Mouse (Mus musculus): ENCODE results near the gene Arrb2. TPM values are rescaled to one million over a fixed set of nuclear protein-coding genes. Genes with fewer than 3 reads are reported as not detected.

The Arrb2 gene
- polyA plus RNA-seq, 1 experiment from 2014 or later, result 30.3 TPM

- 92% methylated on average over 3 of the region's 3 CpGs for WGBS
- no peaks in the 10 kb centered on the region for H3K9me3 ChIP-seq (ENCODE audit: control insufficient read depth, low read length)
Measured at GRCm38 (mm10) chr11:70489138-70489537, 56.7 kb downstream of the Arrb2 start.

GRCm38 (mm10) chr11:70489684-70490083, 57.2 kb downstream of the Arrb2 start:
- WGBS, result 91% methylated on average over 6 of the region's 6 CpGs
- no peaks in the 10 kb centered on the region for H3K9me3 ChIP-seq (ENCODE audit: control insufficient read depth, low read length)
- no peaks in the 10 kb centered on the region for H3K27me3 ChIP-seq (ENCODE audit: control insufficient read depth, insufficient read depth, low read length)
- DNase-seq (ENCODE audit: low spot score) (no peak), ATAC-seq (ENCODE audit: insufficient number of reproducible peaks, low FRiP score, low TSS enrichment, low read depth) (no peak)
- H3K4me3 ChIP-seq (ENCODE audit: low read depth, low read length), result no peak overlapping the region
- no peak overlapping the region for H3K4me2 ChIP-seq (ENCODE audit: low read depth, severe bottlenecking)
- H3K9ac ChIP-seq (ENCODE audit: low read length), result no peak overlapping the region
- H3K36me3 ChIP-seq (ENCODE audit: control insufficient read depth, insufficient read depth, low read length), result no peaks in the 10 kb centered on the region
- no peaks in the 10 kb centered on the region for H3K4me1 ChIP-seq (ENCODE audit: control insufficient read depth, insufficient read depth, low read length)
- no peak overlapping the region for H3K27ac ChIP-seq (replicated peaks; ENCODE audit: low read depth, low read length)

More at GRCm38 (mm10) chr11:70489138-70489537, 56.7 kb downstream of the Arrb2 start:
- Histone ChIP-seq H3K4me1 (ENCODE audit: control insufficient read depth, insufficient read depth, low read length) (no peaks in the 10 kb centered on the region), H3K27me3 (ENCODE audit: control insufficient read depth, insufficient read depth, low read length) (no peaks in the 10 kb centered on the region), H3K27ac (replicated peaks; ENCODE audit: low read depth, low read length) (no peak overlapping the region), H3K9ac (ENCODE audit: low read length) (no peak overlapping the region), H3K4me3 (ENCODE audit: low read depth, low read length) (no peak overlapping the region), H3K36me3 (ENCODE audit: control insufficient read depth, insufficient read depth, low read length) (no peaks in the 10 kb centered on the region), H3K4me2 (ENCODE audit: low read depth, severe bottlenecking) (no peak overlapping the region)
- ATAC-seq (ENCODE audit: insufficient number of reproducible peaks, low FRiP score, low TSS enrichment, low read depth) (no peak), DNase-seq (ENCODE audit: low spot score) (no peak)

Small RNA genes lying within 50 kb of the gene (microRNA-seq; reads per million reads assigned to microRNA genes)
- gene Mir7115, result not detected

Other genes with a start within 250 kb of the Arrb2 start
- gene Slc16a11, start 219.9 kb upstream of the Arrb2 start, polyA plus RNA-seq (2014; fragmentation: Nextera tagmentation; extraction: Ambion mirVana), result 0.21 and 0.67 TPM in 2 replicates
- gene Slc16a13, start 211.6 kb upstream of the Arrb2 start, polyA plus RNA-seq (2014; fragmentation: Nextera tagmentation; extraction: Ambion mirVana), result 17.0 and 17.8 TPM in 2 replicates
- 7.3 and 7.5 TPM in 2 replicates for gene Bcl6b, start 202.8 kb upstream of the Arrb2 start, polyA plus RNA-seq (2014; fragmentation: Nextera tagmentation; extraction: Ambion mirVana)
- gene 0610010K14Rik, start 194.7 kb upstream of the Arrb2 start, polyA plus RNA-seq (2014; fragmentation: Nextera tagmentation; extraction: Ambion mirVana), result 216 and 218 TPM in 2 replicates
- 8.2 and 10.5 TPM in 2 replicates for gene Gm21988, start 192.8 kb upstream of the Arrb2 start, polyA plus RNA-seq (2014; fragmentation: Nextera tagmentation; extraction: Ambion mirVana)
- gene Rnasek, start 192.8 kb upstream of the Arrb2 start, polyA plus RNA-seq (2014; fragmentation: Nextera tagmentation; extraction: Ambion mirVana), result 94.1 and 94.6 TPM in 2 replicates
- 3.3 and 3.6 TPM in 2 replicates for gene Alox12, start 177.3 kb upstream of the Arrb2 start, polyA plus RNA-seq (2014; fragmentation: Nextera tagmentation; extraction: Ambion mirVana)
- gene Alox12e, start 110.0 kb upstream of the Arrb2 start, polyA plus RNA-seq (2014; fragmentation: Nextera tagmentation; extraction: Ambion mirVana), result not detected in 2 replicates
- 0.20 TPM in 1 of 2 replicates, not detected in the other for gene Alox15, start 80.6 kb upstream of the Arrb2 start, polyA plus RNA-seq (2014; fragmentation: Nextera tagmentation; extraction: Ambion mirVana)
- gene Pelp1, start 22.6 kb upstream of the Arrb2 start, polyA plus RNA-seq (2014; fragmentation: Nextera tagmentation; extraction: Ambion mirVana), result 45.2 and 50.8 TPM in 2 replicates
- 46.5 and 50.1 TPM in 2 replicates for gene Med11, start 19.3 kb downstream of the Arrb2 start, polyA plus RNA-seq (2014; fragmentation: Nextera tagmentation; extraction: Ambion mirVana)
- 0.15 and 0.41 TPM in 2 replicates for gene Zmynd15, start 26.8 kb downstream of the Arrb2 start, polyA plus RNA-seq (2014; fragmentation: Nextera tagmentation; extraction: Ambion mirVana)
- gene Cxcl16, start 27.3 kb downstream of the Arrb2 start, polyA plus RNA-seq (2014; fragmentation: Nextera tagmentation; extraction: Ambion mirVana), result 1.0 and 1.4 TPM in 2 replicates
- gene Tm4sf5, start 72.6 kb downstream of the Arrb2 start, polyA plus RNA-seq (2014; fragmentation: Nextera tagmentation; extraction: Ambion mirVana), result 0.49 and 0.64 TPM in 2 replicates
- gene Vmo1, start 82.0 kb downstream of the Arrb2 start, polyA plus RNA-seq (2014; fragmentation: Nextera tagmentation; extraction: Ambion mirVana), result 0.55 TPM in 1 of 2 replicates, not detected in the other
- 0.39 and 0.50 TPM in 2 replicates for gene Gltpd2, start 86.6 kb downstream of the Arrb2 start, polyA plus RNA-seq (2014; fragmentation: Nextera tagmentation; extraction: Ambion mirVana)
- 964 and 999 TPM in 2 replicates for gene Psmb6, start 92.7 kb downstream of the Arrb2 start, polyA plus RNA-seq (2014; fragmentation: Nextera tagmentation; extraction: Ambion mirVana)
- not detected in 2 replicates for gene Gm40193, start 100.3 kb downstream of the Arrb2 start, polyA plus RNA-seq (2014; fragmentation: Nextera tagmentation; extraction: Ambion mirVana)
- 2.4 and 3.9 TPM in 2 replicates for gene Pld2, start 107.4 kb downstream of the Arrb2 start, polyA plus RNA-seq (2014; fragmentation: Nextera tagmentation; extraction: Ambion mirVana)
- 21.2 and 22.7 TPM in 2 replicates for gene Mink1, start 130.2 kb downstream of the Arrb2 start, polyA plus RNA-seq (2014; fragmentation: Nextera tagmentation; extraction: Ambion mirVana)
- not detected in 2 replicates for gene 4930544D05Rik, start 183.2 kb downstream of the Arrb2 start, polyA plus RNA-seq (2014; fragmentation: Nextera tagmentation; extraction: Ambion mirVana)
- gene Chrne, start 186.6 kb downstream of the Arrb2 start, polyA plus RNA-seq (2014; fragmentation: Nextera tagmentation; extraction: Ambion mirVana), result not detected in 2 replicates
- 1.2 and 1.3 TPM in 2 replicates for gene Gp1ba, start 206.5 kb downstream of the Arrb2 start, polyA plus RNA-seq (2014; fragmentation: Nextera tagmentation; extraction: Ambion mirVana)
- 89.5 and 99.1 TPM in 2 replicates for gene Rnf167, start 214.6 kb downstream of the Arrb2 start, polyA plus RNA-seq (2014; fragmentation: Nextera tagmentation; extraction: Ambion mirVana)
- 141 and 148 TPM in 2 replicates for gene Slc25a11, start 214.8 kb downstream of the Arrb2 start, polyA plus RNA-seq (2014; fragmentation: Nextera tagmentation; extraction: Ambion mirVana)
- 2,040 and 2,092 TPM in 2 replicates for gene Pfn1, start 222.0 kb downstream of the Arrb2 start, polyA plus RNA-seq (2014; fragmentation: Nextera tagmentation; extraction: Ambion mirVana)
- 49.4 and 53.3 TPM in 2 replicates for gene Eno3, start 224.6 kb downstream of the Arrb2 start, polyA plus RNA-seq (2014; fragmentation: Nextera tagmentation; extraction: Ambion mirVana)
- 156 and 173 TPM in 2 replicates for gene Spag7, start 236.8 kb downstream of the Arrb2 start, polyA plus RNA-seq (2014; fragmentation: Nextera tagmentation; extraction: Ambion mirVana)

All from limb, embryonic 11.5 days (tissue).